Mouse (Mus musculus): ENCODE measurements around the gene Omg. TPM values are rescaled to one million over a fixed set of nuclear protein-coding genes. Genes with fewer than 3 reads are reported as not detected.

The Omg gene
- polyA plus RNA-seq, 1 experiment from 2014 or later: 0.08 TPM

GRCm38 (mm10) chr11:79529736-79530135 lies 25.9 kb upstream of the Omg start:
- no peak overlapping the region for H3K4me3 ChIP-seq (ENCODE audit: low read length)
- H3K27me3 ChIP-seq (ENCODE audit: control insufficient read depth, insufficient read depth, low read length): no peaks in the 10 kb centered on the region
- no peak for ATAC-seq (replicated peaks; ENCODE audit: extremely low read depth, insufficient read depth, low FRiP score)
- no peak overlapping the region for H3K27ac ChIP-seq (ENCODE audit: low read length)
- no peak overlapping the region for H3K9ac ChIP-seq (ENCODE audit: low read length)
- no peaks in the 10 kb centered on the region; the same call in 1 of the 2 replicates for H3K36me3 ChIP-seq (ENCODE audit: control insufficient read depth, insufficient read depth)
- no peaks in the 10 kb centered on the region for H3K9me3 ChIP-seq (replicated peaks; ENCODE audit: control insufficient read depth, low read length)
- no peak overlapping the region for H3K4me2 ChIP-seq (ENCODE audit: low read depth, low read length)
- 81% methylated on average over 2 of the region's 2 CpGs for WGBS
- peaks cover 30% of the 10 kb centered on the region for H3K4me1 ChIP-seq (ENCODE audit: control insufficient read depth, insufficient read depth, low read length)

GRCm38 (mm10) chr11:79529226-79529625 lies 25.3 kb upstream of the Omg start:
- no peak for ATAC-seq (replicated peaks; ENCODE audit: extremely low read depth, insufficient read depth, low FRiP score)
- Histone ChIP-seq H3K36me3 (ENCODE audit: control insufficient read depth, insufficient read depth) (no peaks in the 10 kb centered on the region; the same call in 1 of the 2 replicates), H3K9ac (ENCODE audit: low read length) (no peak overlapping the region), H3K9me3 (replicated peaks; ENCODE audit: control insufficient read depth, low read length) (no peaks in the 10 kb centered on the region), H3K4me1 (ENCODE audit: control insufficient read depth, insufficient read depth, low read length) (peaks cover 25% of the 10 kb centered on the region), H3K27me3 (ENCODE audit: control insufficient read depth, insufficient read depth, low read length) (no peaks in the 10 kb centered on the region), H3K4me2 (ENCODE audit: low read depth, low read length) (no peak overlapping the region), H3K4me3 (ENCODE audit: low read length) (no peak overlapping the region), H3K27ac (ENCODE audit: low read length) (no peak overlapping the region)
- WGBS: 95% methylated on average over 6 of the region's 6 CpGs

- no peak overlapping the region for H3K4me2 ChIP-seq (ENCODE audit: low read depth, low read length)
- H3K9ac ChIP-seq (ENCODE audit: low read length): no peak overlapping the region
- WGBS: 87% methylated on average over 3 of the region's 3 CpGs
- no peak overlapping the region for H3K27ac ChIP-seq (ENCODE audit: low read length)
- H3K4me3 ChIP-seq (ENCODE audit: low read length): no peak overlapping the region
- peaks cover 19% of the 10 kb centered on the region for H3K4me1 ChIP-seq (ENCODE audit: control insufficient read depth, insufficient read depth, low read length)
- no peaks in the 10 kb centered on the region for H3K9me3 ChIP-seq (replicated peaks; ENCODE audit: control insufficient read depth, low read length)
- no peak for ATAC-seq (replicated peaks; ENCODE audit: extremely low read depth, insufficient read depth, low FRiP score)
- H3K27me3 ChIP-seq (ENCODE audit: control insufficient read depth, insufficient read depth, low read length): no peaks in the 10 kb centered on the region
- no peaks in the 10 kb centered on the region; the same call in 1 of the 2 replicates for H3K36me3 ChIP-seq (ENCODE audit: control insufficient read depth, insufficient read depth)
Measured at GRCm38 (mm10) chr11:79528601-79529000, 24.7 kb upstream of the Omg start.

- Histone ChIP-seq H3K27me3 (ENCODE audit: control insufficient read depth, insufficient read depth, low read length) (no peaks in the 10 kb centered on the region), H3K27ac (ENCODE audit: low read length) (no peak overlapping the region), H3K4me2 (ENCODE audit: low read depth, low read length) (no peak overlapping the region), H3K4me3 (ENCODE audit: low read length) (no peak overlapping the region), H3K9ac (ENCODE audit: low read length) (no peak overlapping the region), H3K9me3 (replicated peaks; ENCODE audit: control insufficient read depth, low read length) (no peaks in the 10 kb centered on the region), H3K4me1 (ENCODE audit: control insufficient read depth, insufficient read depth, low read length) (peaks cover 12% of the 10 kb centered on the region), H3K36me3 (ENCODE audit: control insufficient read depth, insufficient read depth) (no peaks in the 10 kb centered on the region; the same call in 1 of the 2 replicates)
- ATAC-seq (replicated peaks; ENCODE audit: extremely low read depth, insufficient read depth, low FRiP score): no peak
- 67% methylated on average over 5 of the region's 5 CpGs for WGBS
Measured at GRCm38 (mm10) chr11:79527739-79528384, 24.0 kb upstream of the Omg start.

GRCm38 (mm10) chr11:79527015-79527738 lies 23.3 kb upstream of the Omg start:
- no peaks in the 10 kb centered on the region for H3K9me3 ChIP-seq (replicated peaks; ENCODE audit: control insufficient read depth, low read length)
- H3K27me3 ChIP-seq (ENCODE audit: control insufficient read depth, insufficient read depth, low read length): no peaks in the 10 kb centered on the region
- peak overlapping the region; percentile 20 for H3K4me2 ChIP-seq (ENCODE audit: low read depth, low read length)
- H3K4me3 ChIP-seq (ENCODE audit: low read length): no peak overlapping the region
- no peak overlapping the region for H3K9ac ChIP-seq (ENCODE audit: low read length)
- peak overlapping the region; percentile 43 for H3K27ac ChIP-seq (ENCODE audit: low read length)
- no peak for ATAC-seq (replicated peaks; ENCODE audit: extremely low read depth, insufficient read depth, low FRiP score)
- H3K36me3 ChIP-seq (ENCODE audit: control insufficient read depth, insufficient read depth): no peaks in the 10 kb centered on the region; the same call in 1 of the 2 replicates
- WGBS: 53% methylated on average over 15 of the region's 15 CpGs
- peaks cover 10% of the 10 kb centered on the region for H3K4me1 ChIP-seq (ENCODE audit: control insufficient read depth, insufficient read depth, low read length)

- Histone ChIP-seq H3K9me3 (replicated peaks; ENCODE audit: control insufficient read depth, low read length) (no peaks in the 10 kb centered on the region), H3K36me3 (ENCODE audit: control insufficient read depth, insufficient read depth) (no peaks in the 10 kb centered on the region; the same call in 1 of the 2 replicates), H3K27me3 (ENCODE audit: control insufficient read depth, insufficient read depth, low read length) (no peaks in the 10 kb centered on the region), H3K4me1 (ENCODE audit: control insufficient read depth, insufficient read depth, low read length) (peaks cover 10% of the 10 kb centered on the region), H3K9ac (ENCODE audit: low read length) (no peak overlapping the region), H3K4me3 (ENCODE audit: low read length) (no peak overlapping the region), H3K27ac (ENCODE audit: low read length) (no peak overlapping the region), H3K4me2 (ENCODE audit: low read depth, low read length) (peak overlapping the region; percentile 20; the same call in 1 of the 2 replicates)
- WGBS: 78% methylated on average over 3 of the region's 3 CpGs
- no peak for ATAC-seq (replicated peaks; ENCODE audit: extremely low read depth, insufficient read depth, low FRiP score)
Measured at GRCm38 (mm10) chr11:79526549-79526948, 22.7 kb upstream of the Omg start.

GRCm38 (mm10) chr11:79524310-79524575 lies 20.4 kb upstream of the Omg start:
- Histone ChIP-seq H3K9ac (ENCODE audit: low read length) (no peak overlapping the region), H3K4me3 (ENCODE audit: low read length) (no peak overlapping the region), H3K27me3 (ENCODE audit: control insufficient read depth, insufficient read depth, low read length) (no peaks in the 10 kb centered on the region), H3K36me3 (ENCODE audit: control insufficient read depth, insufficient read depth) (no peaks in the 10 kb centered on the region; the same call in 1 of the 2 replicates), H3K4me2 (ENCODE audit: low read depth, low read length) (peak overlapping the region; percentile 23; the same call in 1 of the 2 replicates), H3K27ac (ENCODE audit: low read length) (peak overlapping the region; percentile 5; the same call in 1 of the 2 replicates), H3K9me3 (replicated peaks; ENCODE audit: control insufficient read depth, low read length) (no peaks in the 10 kb centered on the region), H3K4me1 (ENCODE audit: control insufficient read depth, insufficient read depth, low read length) (peaks cover 10% of the 10 kb centered on the region)
- no peak for ATAC-seq (replicated peaks; ENCODE audit: extremely low read depth, insufficient read depth, low FRiP score)
- 70% methylated on average over 1 of the region's 1 CpGs for WGBS

- H3K27ac ChIP-seq (ENCODE audit: low read length): peak within 1 kb of the TSS; percentile 5; the same call in 1 of the 2 replicates
- peak within 1 kb of the TSS; percentile 23; the same call in 1 of the 2 replicates for H3K4me2 ChIP-seq (ENCODE audit: low read depth, low read length)
- ATAC-seq (replicated peaks; ENCODE audit: extremely low read depth, insufficient read depth, low FRiP score): no peak
- H3K9me3 ChIP-seq (replicated peaks; ENCODE audit: control insufficient read depth, low read length): no peaks in the 10 kb centered on the region
- peak within 1 kb of the TSS; percentile 27; the same call in 1 of the 2 replicates for H3K4me3 ChIP-seq (ENCODE audit: low read length)
- WGBS: 63% methylated on average over 10 of the region's 10 CpGs
- H3K27me3 ChIP-seq (ENCODE audit: control insufficient read depth, insufficient read depth, low read length): no peaks in the 10 kb centered on the region
- H3K9ac ChIP-seq (ENCODE audit: low read length): no peak within 1 kb of the TSS
- H3K36me3 ChIP-seq (ENCODE audit: control insufficient read depth, insufficient read depth): no peaks in the 10 kb centered on the region; the same call in 1 of the 2 replicates
- peaks cover 10% of the 10 kb centered on the region for H3K4me1 ChIP-seq (ENCODE audit: control insufficient read depth, insufficient read depth, low read length)
Measured at GRCm38 (mm10) chr11:79523560-79524309, 19.9 kb upstream of the Omg start, which contains the start of gene Evi2b. Gene Evi2b (minus strand): TSS chr11:79523762.

Measured in heart, embryonic 16.5 days (tissue).